Mouse (Mus musculus): ENCODE data around the gene Hdhd3. TPM values are rescaled to one million over a fixed set of nuclear protein-coding genes. Genes with fewer than 3 reads are reported as not detected.

The Hdhd3 gene
- 0.49 to 0.98 TPM (median 0.83 TPM) in 3 of 4 replicates, not detected in the other for total RNA-seq (2023)

GRCm38 (mm10) chr4:62503374-62503970, at the start of gene Hdhd3:
TSS of gene Hdhd3 (minus strand) at chr4:62503467.

GRCm38 (mm10) chr4:62524651-62525488, 21.6 kb upstream of the Hdhd3 start, which contains the start of the genes Pole3 and 4933430I17Rik:
TSS of gene Pole3 (minus strand) at chr4:62525068.
TSS of gene 4933430I17Rik (plus strand) at chr4:62525369.

GRCm38 (mm10) chr4:62519849-62520233, 16.6 kb upstream of the Hdhd3 start, which contains the start of gene Alad:
TSS of gene Alad (minus strand) at chr4:62519918.

GRCm38 (mm10) chr4:62479937-62480708, 23.1 kb downstream of the Hdhd3 start, which contains the start of gene Bspry:
TSS of gene Bspry (plus strand) at chr4:62480053.

GRCm38 (mm10) chr4:62470598-62471051, 32.6 kb downstream of the Hdhd3 start, which contains the start of gene Wdr31:
TSS of gene Wdr31 (minus strand) at chr4:62470896.

Other genes starting within 250 kb of the Hdhd3 start
- gene Slc31a2, start 240.9 kb downstream of the Hdhd3 start, total RNA-seq (2023), result 3.4 to 5.1 TPM (median 4.3 TPM) in 4 replicates
- 102 to 109 TPM (median 105 TPM) in 4 replicates for gene Fkbp15, start 142.9 kb downstream of the Hdhd3 start, total RNA-seq (2023)
- gene Slc31a1, start 142.7 kb downstream of the Hdhd3 start, total RNA-seq (2023), result 12.8 to 14.7 TPM (median 13.9 TPM) in 4 replicates
- 48.4 to 56.4 TPM (median 48.7 TPM) in 4 replicates for gene Cdc26, start 94.8 kb downstream of the Hdhd3 start, total RNA-seq (2023)
- gene Prpf4, start 94.7 kb downstream of the Hdhd3 start, total RNA-seq (2023), result 24.8 to 28.4 TPM (median 25.4 TPM) in 4 replicates
- gene Rnf183, start 68.2 kb downstream of the Hdhd3 start, total RNA-seq (2023), result not detected in 4 replicates
- not detected in 4 replicates for gene Wdr31, start 32.6 kb downstream of the Hdhd3 start, total RNA-seq (2023)
- 9.1 to 11.5 TPM (median 10.5 TPM) in 4 replicates for gene Bspry, start 23.4 kb downstream of the Hdhd3 start, total RNA-seq (2023)
- 16.5 to 24.8 TPM (median 19.7 TPM) in 4 replicates for gene Alad, start 16.5 kb upstream of the Hdhd3 start, total RNA-seq (2023)
- 18.5 to 21.5 TPM (median 20.9 TPM) in 4 replicates for gene Pole3, start 21.6 kb upstream of the Hdhd3 start, total RNA-seq (2023)
- gene 4933430I17Rik, start 21.9 kb upstream of the Hdhd3 start, total RNA-seq (2023), result 0.32 to 1.2 TPM (median 0.84 TPM) in 4 replicates
- gene Rgs3, start 56.4 kb upstream of the Hdhd3 start, total RNA-seq (2023), result 30.4 to 40.4 TPM (median 35.8 TPM) in 4 replicates

Data from B cell, adult 62 days (primary cell).